Mouse (Mus musculus): ENCODE measurements at regions not wholly inside any gene's neighbourhood (a gene's known extent, or its start where the extent isn't known, plus 50 kb on each side); places are given as distances from the start of the nearest gene placed in this dataset.

DNA sequence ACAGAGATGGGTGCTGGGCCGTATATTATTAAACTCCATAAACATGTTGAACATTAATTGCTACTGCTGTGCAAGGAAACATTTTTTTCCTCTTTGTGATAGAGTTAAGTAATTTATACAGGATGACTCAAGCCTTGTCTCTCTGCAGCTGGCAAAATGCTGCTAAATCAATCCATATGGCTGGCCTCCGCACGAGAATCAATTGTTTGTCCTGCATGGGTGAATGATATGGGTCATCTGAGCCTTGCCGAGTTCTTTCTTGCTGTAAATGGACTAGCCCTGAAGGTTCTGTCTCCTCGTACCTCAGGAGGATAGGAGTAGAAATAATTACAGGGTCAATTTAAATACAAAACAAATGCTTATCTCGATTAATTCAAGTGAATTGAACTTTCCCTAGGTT is 591.6 kb downstream of the Slc4a3 start:
- no peak for TF ChIP-seq MAFK (IDR thresholded peaks at IDR 0.05; ENCODE audit: insufficient read depth, low read depth, low read length)
- no peak for TF ChIP-seq CHD2 (IDR thresholded peaks at IDR 0.05; ENCODE audit: low read depth, low read length)
- TF ChIP-seq ZC3H11A (IDR thresholded peaks at IDR 0.05; ENCODE audit: borderline replicate concordance, low read depth, low read length) = no peak

Measured in ES-E14 (cell line).